In the genomic region with DNA sequence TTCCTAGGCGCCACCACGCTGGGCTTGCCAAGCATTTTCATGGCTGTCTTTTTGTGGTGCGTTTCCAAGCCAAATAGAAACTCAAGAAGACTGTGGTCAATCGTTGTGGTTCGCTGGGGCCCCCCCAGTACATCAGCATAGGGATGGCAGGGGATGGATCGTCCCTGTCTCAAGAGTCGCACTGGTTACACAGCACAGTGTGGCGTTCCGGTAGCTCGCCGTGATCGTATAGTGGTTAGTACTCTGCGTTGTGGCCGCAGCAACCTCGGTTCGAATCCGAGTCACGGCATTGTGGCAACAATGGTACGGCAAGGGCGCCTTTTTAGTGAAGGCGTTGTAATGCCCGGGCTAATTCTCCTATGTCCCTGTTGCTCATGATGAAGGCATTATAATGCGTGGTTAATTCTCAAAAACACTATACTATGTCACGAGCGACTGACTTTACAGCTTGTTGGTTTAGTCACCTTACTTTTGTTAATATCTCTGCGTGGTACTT, we compare ENCODE assay signal across 8 mouse cellular contexts. TPM values are rescaled to one million over a fixed set of nuclear protein-coding genes. Genes with fewer than 3 reads are reported as not detected.
A peak's percentile ranks its signal among the peaks of the same experiment; 100 is the strongest.
DNase-seq lines count a peak whose midpoint lies in the region; ATAC-seq lines count a peak whose summit lies in the region.

No protein-coding gene starts in this region.

- peak overlapping the region; percentile 86 for H3K9ac ChIP-seq in hindbrain, embryonic 14.5 days

- ATAC-seq in hindbrain, embryonic 14.5 days (ENCODE audit: low FRiP score): peak; percentile 82

- peak overlapping the region; percentile 59 for H3K4me3 ChIP-seq in hindbrain, embryonic 14.5 days (replicated peaks; ENCODE audit: low read length)

- H3K4me2 ChIP-seq in hindbrain, embryonic 14.5 days (replicated peaks): peak overlapping the region; percentile 52

- peak; percentile 76 for DNase-seq in NIH3T3 (ENCODE audit: low read depth)
- peak; percentile 78 to 81 for DNase-seq in cerebellum, postnatal 10 days
- DNase-seq in frontal cortex, postnatal 10 days (ENCODE audit: low spot score in 2 of 2): peak; percentile 59 to 76
- DNase-seq in hindbrain, embryonic 14.5 days (ENCODE audit: low spot score): peak; percentile 80
- peak; percentile 71 to 77 for DNase-seq in left cerebral cortex, adult 18-20 months (ENCODE audit: low spot score in 2 of 2)
- DNase-seq in lung, postnatal 36 days: peak; percentile 85
- peak; percentile 82 to 87 for DNase-seq in right cerebral cortex, adult 2 months (ENCODE audit: low spot score in 2 of 2)
- DNase-seq in urinary bladder, postnatal 25 days (ENCODE audit: low spot score): peak; percentile 73

- no peaks in the 10 kb centered on the region for H3K9me3 ChIP-seq in hindbrain, embryonic 14.5 days (ENCODE audit: control insufficient read depth, low read length)

- WGBS in hindbrain, embryonic 14.5 days: under 1% methylated on average over 26 of the region's 26 CpGs

- no peaks in the 10 kb centered on the region for H3K36me3 ChIP-seq in hindbrain, embryonic 14.5 days (replicated peaks; ENCODE audit: control insufficient read depth, insufficient read depth)

- peak overlapping the region; percentile 97 for H3K27ac ChIP-seq in hindbrain, embryonic 14.5 days

- no peaks in the 10 kb centered on the region for H3K27me3 ChIP-seq in hindbrain, embryonic 14.5 days (ENCODE audit: control insufficient read depth, insufficient read depth, low read length)

- peaks cover 6% of the 10 kb centered on the region; the same call in 1 of the 2 replicates for H3K4me1 ChIP-seq in hindbrain, embryonic 14.5 days (replicated peaks; ENCODE audit: control insufficient read depth, insufficient read depth, low read length)

RNA-seq across cellular contexts. Expression of a gene that starts 8.8 kb away (rescaled TPM):
- polyA plus RNA-seq in hindbrain, embryonic 14.5 days (2014; fragmentation: Nextera tagmentation; extraction: Ambion mirVana): 17.9 and 19.2 TPM in 2 replicates
- 10 to 100 TPM; 70.5 to 76.1 TPM for total RNA-seq in left cerebral cortex, adult 18-20 months (2021)

RNA-seq across cellular contexts. Expression of a gene that starts 48.5 kb away (rescaled TPM):
- 0.07 and 0.09 TPM in 2 replicates for polyA plus RNA-seq in hindbrain, embryonic 14.5 days (2014; fragmentation: Nextera tagmentation; extraction: Ambion mirVana)
- total RNA-seq in left cerebral cortex, adult 18-20 months (2021): under 1 TPM; 0.26 to 0.30 TPM

Comparison
In these comparisons a context has a peak if more than half of its experiments do, and no peak if none do; other contexts are left out.
1. Peak in every context shown above with its lines: DNase-seq, ATAC-seq, H3K4me3 ChIP-seq and H3K27ac ChIP-seq.